Mouse (Mus musculus) heart, postnatal 10 days (tissue): ENCODE data around the gene Scamp5. TPM values are rescaled to one million over a fixed set of nuclear protein-coding genes. Genes with fewer than 3 reads are reported as not detected.

ENCODE experiments used
- DNase-seq, 2 experiments: peaks; one replicate each; pipeline ENCODE4 v3.0.0; 2021
- intact Hi-C: fragments of 180-260 bp; cut with DNase I; formaldehyde crosslinking; loops from one replicate; pipeline ENCODE4 v1.15.1; 2025
- total RNA-seq, 2 experiments: library from RNA; stranded (reverse); gene quantifications; 2 replicates each; pipeline ENCODE4 v1.2.3; 2021

Gene Scamp5
- total RNA-seq, result 1 to 10 TPM; 9.5 to 9.6 TPM

GRCm38 (mm10) chr9:57467896-57468549 lies at the start of gene Scamp5:
Scamp5 (minus strand) TSS chr9:57468060.
- peak; percentile 90 to 93 for DNase-seq
- intact Hi-C loops, result no loop called here

- DNase-seq, result peak; percentile 58 to 84
- intact Hi-C loops, result loop anchor here (1.0 to 5.0 kb wide), 3 partner anchors 32 to 308 kb away; no protein-coding TSS in a partner anchor
Measured at GRCm38 (mm10) chr9:57517113-57517512, 49.3 kb upstream of the Scamp5 start.

GRCm38 (mm10) chr9:57510577-57510976 lies 42.7 kb upstream of the Scamp5 start:
- intact Hi-C loops, result no loop called here

GRCm38 (mm10) chr9:57505700-57506099 lies 37.8 kb upstream of the Scamp5 start:
- intact Hi-C loops, result loop anchor here (2.0 kb wide), 1 partner anchor 13 kb away; no protein-coding TSS in a partner anchor
- peak; percentile 85 to 86 for DNase-seq

More at GRCm38 (mm10) chr9:57510577-57510976, 42.7 kb upstream of the Scamp5 start:
- DNase-seq, result no peak

- DNase-seq, result no peak
- intact Hi-C loops, result loop anchor here (2.0 kb wide), 1 partner anchor 14 kb away; no protein-coding TSS in a partner anchor
Measured at GRCm38 (mm10) chr9:57504891-57505290, 37.0 kb upstream of the Scamp5 start.

- intact Hi-C loops, result loop anchor here (2.0 kb wide), 1 partner anchor 14 kb away; no protein-coding TSS in a partner anchor
- peak; percentile 76 to 79 for DNase-seq
Measured at GRCm38 (mm10) chr9:57504381-57504700, 36.5 kb upstream of the Scamp5 start.

GRCm38 (mm10) chr9:57503622-57504380 lies 35.9 kb upstream of the Scamp5 start, which contains the start of gene Rpp25:
Rpp25 (plus strand) TSS chr9:57504026.
- DNase-seq, result peak; percentile 79 to 80
- intact Hi-C loops, result loop anchor here (2.0 kb wide), 1 partner anchor 15 kb away; no protein-coding TSS in a partner anchor

GRCm38 (mm10) chr9:57502911-57503621 lies 35.2 kb upstream of the Scamp5 start:
- peak in 1 of 2 experiments; percentile 51 for DNase-seq
- intact Hi-C loops, result no loop called here

- DNase-seq, result no peak
- intact Hi-C loops, result no loop called here
Measured at GRCm38 (mm10) chr9:57501861-57502260, 34.0 kb upstream of the Scamp5 start.

GRCm38 (mm10) chr9:57501452-57501851 lies 33.6 kb upstream of the Scamp5 start:
- DNase-seq, result no peak

GRCm38 (mm10) chr9:57498536-57498935 lies 30.7 kb upstream of the Scamp5 start:
- no peak for DNase-seq
- intact Hi-C loops, result no loop called here

More at GRCm38 (mm10) chr9:57501452-57501851, 33.6 kb upstream of the Scamp5 start:
- intact Hi-C loops, result no loop called here

- no peak for DNase-seq
- intact Hi-C loops, result no loop called here
Measured at GRCm38 (mm10) chr9:57497236-57497635, 29.4 kb upstream of the Scamp5 start.

- DNase-seq, result no peak
- intact Hi-C loops, result no loop called here
Measured at GRCm38 (mm10) chr9:57494970-57495369, 27.1 kb upstream of the Scamp5 start.

- DNase-seq, result peak; percentile 28 to 31
- intact Hi-C loops, result no loop called here
Measured at GRCm38 (mm10) chr9:57493532-57493931, 25.7 kb upstream of the Scamp5 start.

- DNase-seq, result no peak
- intact Hi-C loops, result loop anchor here (5.0 kb wide), 1 partner anchor 169 kb away; no protein-coding TSS in a partner anchor
Measured at GRCm38 (mm10) chr9:57487807-57488206, 19.9 kb upstream of the Scamp5 start.

- DNase-seq, result peak; percentile 86 to 91
- intact Hi-C loops, result loop anchor here (1.0 to 5.0 kb wide), 2 partner anchors 32 to 172 kb away; no protein-coding TSS in a partner anchor
Measured at GRCm38 (mm10) chr9:57485774-57486173, 17.9 kb upstream of the Scamp5 start.

- DNase-seq, result no peak
- intact Hi-C loops, result no loop called here
Measured at GRCm38 (mm10) chr9:57468914-57469313, 1.1 kb upstream of the Scamp5 start.

- peak in 1 of 2 experiments; percentile 40 for DNase-seq
- intact Hi-C loops, result no loop called here
Measured at GRCm38 (mm10) chr9:57467271-57467771, 539 bp downstream of the Scamp5 start.

- DNase-seq, result peak in 1 of 2 experiments; percentile 14
- intact Hi-C loops, result no loop called here
Measured at GRCm38 (mm10) chr9:57466101-57466500, 1.8 kb downstream of the Scamp5 start.

GRCm38 (mm10) chr9:57462866-57463265 lies 5.0 kb downstream of the Scamp5 start:
- intact Hi-C loops, result no loop called here
- no peak for DNase-seq

GRCm38 (mm10) chr9:57459707-57460106 lies 8.2 kb downstream of the Scamp5 start:
- DNase-seq, result no peak
- intact Hi-C loops, result no loop called here
